Mouse (Mus musculus): Measurements from ENCODE around the gene Tmc5.

GRCm38 (mm10) chr7:118714873-118715272 lies 117.8 kb downstream of the Tmc5 start:
- no peak for TF ChIP-seq CTCF (IDR thresholded peaks at IDR 0.05)
- peak; percentile 33; the same call in 1 of the 2 replicates for TF ChIP-seq EP300 (IDR thresholded peaks at IDR 0.05)
